Mouse (Mus musculus) liver, adult 2 months (tissue): Measurements from ENCODE around the gene Defb19. TPM values are rescaled to one million over a fixed set of nuclear protein-coding genes. Genes with fewer than 3 reads are reported as not detected.

ENCODE experiments used
- DNase-seq: peaks from one replicate; pipeline ENCODE4 v3.0.0-alpha.2; 2011; ENCODE audit warnings: low read depth, low spot score; ENCODE audit errors: extremely low read depth
- H3K27ac ChIP-seq: fragments of 200-500 bp; replicated peaks from 2 replicates; pipeline ENCODE4 v1.5.1; 2012; ENCODE audit warnings: low read depth, mild to moderate bottlenecking, control low read depth, inconsistent platforms, low read length; ENCODE audit not compliant: insufficient read depth
- H3K27me3 ChIP-seq: fragments of 200-500 bp; 2 replicates; pipeline ENCODE4 v1.6.1; 2012; ENCODE audit warnings: mild to moderate bottlenecking, moderate library complexity, low read length, inconsistent platforms; ENCODE audit not compliant: control insufficient read depth, insufficient read depth
- H3K36me3 ChIP-seq: fragments of 200-500 bp; 2 replicates; pipeline ENCODE4 v1.6.1; 2012; ENCODE audit warnings: low read length, inconsistent platforms; ENCODE audit not compliant: control insufficient read depth, insufficient read depth
- H3K4me1 ChIP-seq: fragments of 200-500 bp; 2 replicates; pipeline ENCODE4 v1.6.1; 2011; ENCODE audit warnings: low read length; ENCODE audit not compliant: control insufficient read depth, insufficient read depth
- H3K4me3 ChIP-seq: fragments of 200-500 bp; 2 replicates; pipeline ENCODE4 v1.5.1; 2011; ENCODE audit warnings: low read depth, mild to moderate bottlenecking, control low read depth, low read length, moderate library complexity; ENCODE audit not compliant: insufficient read depth
- H3K79me2 ChIP-seq: fragments of 200-500 bp; 2 replicates; pipeline ENCODE4 v1.6.1; 2012; ENCODE audit warnings: inconsistent platforms, mild to moderate bottlenecking, low read length, moderate library complexity; ENCODE audit not compliant: control insufficient read depth, insufficient read depth
- H3K9ac ChIP-seq: fragments of 200-500 bp; 2 replicates; pipeline ENCODE4 v1.6.1; 2012; ENCODE audit warnings: low read depth, mild to moderate bottlenecking, control low read depth, inconsistent platforms, low read length
- CTCF ChIP-seq: fragments of 200-500 bp; IDR thresholded peaks from 2 replicates; pipeline ENCODE4 v1.5.1; 2011; ENCODE audit warnings: low read depth, low read length, control low read depth
- POLR2A ChIP-seq: fragments of 200-500 bp; IDR thresholded peaks from 2 replicates; pipeline ENCODE4 v1.6.1; 2011; ENCODE audit warnings: low read length, control low read depth; ENCODE audit not compliant: insufficient read depth; ENCODE audit errors: extremely low read depth
- WGBS: fragments of 180-500 bp; shearing (Covaris S2); methylation state at CpG from one replicate; pipeline ENCODE4 v1.1.7; 2018; 5-methylcytosine and 5-hydroxymethylcytosine counted together
- polyA plus RNA-seq: library from polyadenylated mRNA; depleted of rRNA; stranded (reverse); fragments of >200 nt; gene quantifications from 2 replicates; pipeline ENCODE4 v1.2.3, GENCODE M21; 2012
- total RNA-seq: library from RNA; depleted of rRNA; stranded (reverse); fragments of >200 nt; gene quantifications from 2 replicates; pipeline ENCODE4 v1.2.3, GENCODE M21; 2014

The Defb19 gene
- total and polyA plus RNA-seq, 2 experiments: not detected

- no peaks in the 10 kb centered on the region for H3K4me1 ChIP-seq
- no peaks in the 10 kb centered on the region for H3K36me3 ChIP-seq
- no peak overlapping the region for H3K27ac ChIP-seq
- 77% methylated on average over 6 of the region's 6 CpGs for whole genome bisulfite sequencing
- no peak overlapping the region for H3K9ac ChIP-seq
- no peaks in the 10 kb centered on the region for H3K79me2 ChIP-seq
- H3K4me3 ChIP-seq: no peak overlapping the region
- no peak for DNase-seq
- no peaks in the 10 kb centered on the region for H3K27me3 ChIP-seq
- TF ChIP-seq POLR2A (no peak), CTCF (no peak)
Measured at GRCm38 (mm10) chr2:152600076-152600475, 20.0 kb upstream of the Defb19 start.

- H3K4me3 ChIP-seq: no peak within 1 kb of the TSS
- no peaks in the 10 kb centered on the region for H3K36me3 ChIP-seq
- no peak within 1 kb of the TSS for H3K27ac ChIP-seq
- 63% methylated on average over 7 of the region's 7 CpGs for WGBS
- H3K27me3 ChIP-seq: no peaks in the 10 kb centered on the region
- DNase-seq: no peak
- H3K79me2 ChIP-seq: no peaks in the 10 kb centered on the region
- H3K4me1 ChIP-seq: no peaks in the 10 kb centered on the region
- TF ChIP-seq CTCF: no peak
- TF ChIP-seq POLR2A: no peak
- no peak within 1 kb of the TSS for H3K9ac ChIP-seq
Measured at GRCm38 (mm10) chr2:152599299-152599698, 19.2 kb upstream of the Defb19 start, which contains the start of gene Defb45. Gene Defb45, minus strand, starts transcription at chr2:152599399.

GRCm38 (mm10) chr2:152589021-152589420 lies 8.9 kb upstream of the Defb19 start:
- Histone ChIP-seq H3K27me3 (no peaks in the 10 kb centered on the region), H3K36me3 (no peaks in the 10 kb centered on the region), H3K4me3 (no peak overlapping the region), H3K4me1 (no peaks in the 10 kb centered on the region), H3K27ac (no peak overlapping the region), H3K9ac (no peak overlapping the region), H3K79me2 (no peaks in the 10 kb centered on the region)
- no peak for DNase-seq
- TF ChIP-seq CTCF (no peak), POLR2A (no peak)
- 50% methylated on average over 6 of the region's 6 CpGs for WGBS

- H3K27ac ChIP-seq: no peak overlapping the region
- no peaks in the 10 kb centered on the region for H3K79me2 ChIP-seq
- H3K4me1 ChIP-seq: no peaks in the 10 kb centered on the region
- TF ChIP-seq POLR2A: no peak
- DNase-seq: no peak
- no peak overlapping the region for H3K9ac ChIP-seq
- no peaks in the 10 kb centered on the region for H3K27me3 ChIP-seq
- H3K4me3 ChIP-seq: no peak overlapping the region
- H3K36me3 ChIP-seq: no peaks in the 10 kb centered on the region
- 55% methylated on average over 2 of the region's 2 CpGs for WGBS
Measured at GRCm38 (mm10) chr2:152588450-152588849, 8.3 kb upstream of the Defb19 start.

GRCm38 (mm10) chr2:152586926-152587560 lies 6.9 kb upstream of the Defb19 start:
- Histone ChIP-seq H3K27ac (no peak overlapping the region), H3K4me1 (no peaks in the 10 kb centered on the region), H3K36me3 (no peaks in the 10 kb centered on the region), H3K9ac (no peak overlapping the region), H3K27me3 (no peaks in the 10 kb centered on the region), H3K4me3 (no peak overlapping the region), H3K79me2 (no peaks in the 10 kb centered on the region)
- DNase-seq: peak; percentile 5
- WGBS: 78% methylated on average over 4 of the region's 4 CpGs
- TF ChIP-seq CTCF: peak; percentile 50
- no peak for TF ChIP-seq POLR2A

- H3K4me1 ChIP-seq: no peaks in the 10 kb centered on the region
- no peak overlapping the region for H3K9ac ChIP-seq
- 86% methylated on average over 11 of the region's 11 CpGs for whole genome bisulfite sequencing
- no peak for DNase-seq
- no peaks in the 10 kb centered on the region for H3K27me3 ChIP-seq
- TF ChIP-seq POLR2A (no peak), CTCF (no peak)
- no peaks in the 10 kb centered on the region for H3K79me2 ChIP-seq
- no peak overlapping the region for H3K4me3 ChIP-seq
- H3K36me3 ChIP-seq: no peaks in the 10 kb centered on the region
- no peak overlapping the region for H3K27ac ChIP-seq
Measured at GRCm38 (mm10) chr2:152580612-152581011, 500 bp upstream of the Defb19 start.
